Mouse (Mus musculus): ENCODE measurements around the gene Pls3.

GRCm38 (mm10) chrX:75829867-75830255, 45.1 kb downstream of the Pls3 start:
- TF ChIP-seq CTCF (IDR thresholded peaks at IDR 0.05; ENCODE audit: low read depth, low read length) = no peak
- no peak for TF ChIP-seq POLR2A (IDR thresholded peaks at IDR 0.05; ENCODE audit: insufficient read depth, low read length)
- no peak for TF ChIP-seq EP300 (IDR thresholded peaks at IDR 0.05; ENCODE audit: insufficient read depth, low read depth, low read length)
